Mouse (Mus musculus) splenic B cell, adult 2 months (primary cell): ENCODE measurements around the gene Hes6.

Source experiments
- DNase-seq: peaks from one replicate; pipeline ENCODE4 v3.0.0-alpha.2; 2011; ENCODE audit warnings: low read depth, low spot score
- H3K27me3 ChIP-seq: 2 replicates; pipeline ENCODE4 v1.6.1; 2012; ENCODE audit warnings: mild to moderate bottlenecking, low read length, moderate library complexity, mixed read lengths; ENCODE audit not compliant: control insufficient read depth, poor library complexity, insufficient read depth, severe bottlenecking
- H3K36me3 ChIP-seq: 2 replicates; pipeline ENCODE4 v1.6.1; 2012; ENCODE audit warnings: mild to moderate bottlenecking, low read length, moderate library complexity, mixed read lengths; ENCODE audit not compliant: control insufficient read depth, poor library complexity, insufficient read depth, severe bottlenecking

Hes6 gene

GRCm38 (mm10) chr1:91429212-91429611 lies 15.4 kb upstream of the Hes6 start:
- Histone ChIP-seq H3K36me3 (no peaks in the 10 kb centered on the region), H3K27me3 (no peaks in the 10 kb centered on the region)
- no peak for DNase-seq

- peak; percentile 84 for DNase-seq
- Histone ChIP-seq H3K27me3 (no peaks in the 10 kb centered on the region), H3K36me3 (no peaks in the 10 kb centered on the region)
Measured at GRCm38 (mm10) chr1:91428614-91429013, 14.8 kb upstream of the Hes6 start.

- Histone ChIP-seq H3K27me3 (no peaks in the 10 kb centered on the region), H3K36me3 (no peaks in the 10 kb centered on the region)
- DNase-seq, result no peak
Measured at GRCm38 (mm10) chr1:91426397-91426796, 12.6 kb upstream of the Hes6 start.

GRCm38 (mm10) chr1:91420601-91421065 lies 6.8 kb upstream of the Hes6 start:
- no peaks in the 10 kb centered on the region for H3K36me3 ChIP-seq
- DNase-seq, result no peak
- no peaks in the 10 kb centered on the region for H3K27me3 ChIP-seq

- no peaks in the 10 kb centered on the region for H3K27me3 ChIP-seq
- H3K36me3 ChIP-seq, result no peaks in the 10 kb centered on the region
- no peak for DNase-seq
Measured at GRCm38 (mm10) chr1:91419862-91420600, 6.2 kb upstream of the Hes6 start.

GRCm38 (mm10) chr1:91417991-91418390 lies 4.2 kb upstream of the Hes6 start:
- no peaks in the 10 kb centered on the region for H3K27me3 ChIP-seq
- H3K36me3 ChIP-seq, result no peaks in the 10 kb centered on the region
- DNase-seq, result no peak

- Histone ChIP-seq H3K36me3 (peaks cover 3% of the 10 kb centered on the region; the same call in 1 of the 2 replicates), H3K27me3 (no peaks in the 10 kb centered on the region)
- no peak for DNase-seq
Measured at GRCm38 (mm10) chr1:91415311-91415710, 1.5 kb upstream of the Hes6 start.

GRCm38 (mm10) chr1:91414903-91415302 lies 1.1 kb upstream of the Hes6 start:
- Histone ChIP-seq H3K27me3 (no peaks in the 10 kb centered on the region), H3K36me3 (peaks cover 3% of the 10 kb centered on the region; the same call in 1 of the 2 replicates)
- no peak for DNase-seq

GRCm38 (mm10) chr1:91413536-91413897 lies 321 bp downstream of the Hes6 start:
- DNase-seq, result no peak
- Histone ChIP-seq H3K27me3 (no peaks in the 10 kb centered on the region), H3K36me3 (peaks cover 3% of the 10 kb centered on the region; the same call in 1 of the 2 replicates)

- DNase-seq, result peak; percentile 95
- peaks cover 3% of the 10 kb centered on the region; the same call in 1 of the 2 replicates for H3K36me3 ChIP-seq
- no peaks in the 10 kb centered on the region for H3K27me3 ChIP-seq
Measured at GRCm38 (mm10) chr1:91413030-91413506, 770 bp downstream of the Hes6 start.

- no peak for DNase-seq
- Histone ChIP-seq H3K27me3 (no peaks in the 10 kb centered on the region), H3K36me3 (peaks cover 3% of the 10 kb centered on the region; the same call in 1 of the 2 replicates)
Measured at GRCm38 (mm10) chr1:91412286-91413029, 1.4 kb downstream of the Hes6 start.

GRCm38 (mm10) chr1:91411631-91412285 lies 2.1 kb downstream of the Hes6 start:
- DNase-seq, result no peak
- Histone ChIP-seq H3K36me3 (peaks cover 3% of the 10 kb centered on the region; the same call in 1 of the 2 replicates), H3K27me3 (no peaks in the 10 kb centered on the region)

- H3K27me3 ChIP-seq, result no peaks in the 10 kb centered on the region
- DNase-seq, result no peak
- peaks cover 3% of the 10 kb centered on the region; the same call in 1 of the 2 replicates for H3K36me3 ChIP-seq
Measured at GRCm38 (mm10) chr1:91407819-91408218, 6.0 kb downstream of the Hes6 start.

- Histone ChIP-seq H3K36me3 (no peaks in the 10 kb centered on the region), H3K27me3 (no peaks in the 10 kb centered on the region)
- peak; percentile 5 for DNase-seq
Measured at GRCm38 (mm10) chr1:91405406-91406169, 8.2 kb downstream of the Hes6 start.
